Mouse (Mus musculus): ENCODE measurements around the gene Hadhb. TPM values are rescaled to one million over a fixed set of nuclear protein-coding genes. Genes with fewer than 3 reads are reported as not detected.

Gene Hadhb
- polyA plus RNA-seq, 1 experiment from 2014 or later: 307 TPM

DNA sequence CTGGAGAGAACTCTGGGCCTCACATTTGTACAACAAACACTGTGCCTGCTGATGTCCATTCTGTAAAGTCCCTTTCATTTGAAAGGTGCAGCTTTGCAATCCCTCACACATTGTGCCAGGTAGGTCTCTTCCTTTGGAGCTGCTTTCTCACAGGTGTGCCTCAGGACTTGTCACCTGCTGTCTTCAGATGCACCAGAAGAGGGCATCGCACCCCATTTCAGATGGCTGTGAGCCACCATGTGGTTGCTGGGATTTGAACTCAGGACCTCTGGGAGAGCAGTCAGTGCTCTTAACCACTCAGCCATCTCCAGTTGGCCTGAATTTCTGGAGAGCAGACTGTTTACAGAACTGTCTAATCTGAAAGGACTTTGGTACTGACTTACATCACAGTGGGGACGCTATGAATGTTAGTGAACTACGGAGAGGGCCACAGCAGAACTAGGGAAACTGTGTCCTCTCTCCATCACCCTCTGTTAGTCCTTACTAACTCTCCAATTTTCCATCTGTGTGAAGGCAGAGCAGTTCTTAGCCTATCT lies 42.4 kb upstream of the Hadhb start:
- no peaks in the 10 kb centered on the region for H3K9me3 ChIP-seq (replicated peaks)
- H3K4me1 ChIP-seq (replicated peaks): peaks cover 21% of the 10 kb centered on the region
- no peak overlapping the region for H3K9ac ChIP-seq
- no peak overlapping the region for H3K4me3 ChIP-seq
- no peak for ATAC-seq (ENCODE audit: insufficient number of reproducible peaks, low FRiP score)
- no peak overlapping the region for H3K27ac ChIP-seq (ENCODE audit: poor library complexity, severe bottlenecking)
- no peak overlapping the region for H3K4me2 ChIP-seq
- H3K36me3 ChIP-seq: peaks cover 14% of the 10 kb centered on the region
- WGBS: 80% methylated on average over 3 of the region's 3 CpGs
- peaks cover 80% of the 10 kb centered on the region for H3K27me3 ChIP-seq (replicated peaks)

GRCm38 (mm10) chr5:30113881-30114760 lies 40.9 kb upstream of the Hadhb start:
- ATAC-seq (ENCODE audit: insufficient number of reproducible peaks, low FRiP score): peak; percentile 60
- H3K36me3 ChIP-seq: peaks cover 29% of the 10 kb centered on the region
- peak overlapping the region; percentile 55 for H3K4me3 ChIP-seq
- peak overlapping the region; percentile 97 for H3K4me2 ChIP-seq
- peak overlapping the region; percentile 59 for H3K9ac ChIP-seq
- H3K27me3 ChIP-seq (replicated peaks): peaks cover 65% of the 10 kb centered on the region
- under 1% methylated on average over 102 of the region's 103 CpGs for WGBS
- no peak overlapping the region for H3K27ac ChIP-seq (ENCODE audit: poor library complexity, severe bottlenecking)
- H3K9me3 ChIP-seq (replicated peaks): no peaks in the 10 kb centered on the region
- peaks cover 21% of the 10 kb centered on the region for H3K4me1 ChIP-seq (replicated peaks)

- peaks cover 21% of the 10 kb centered on the region for H3K4me1 ChIP-seq (replicated peaks)
- peak overlapping the region; percentile 59 for H3K9ac ChIP-seq
- H3K9me3 ChIP-seq (replicated peaks): no peaks in the 10 kb centered on the region
- H3K4me2 ChIP-seq: peak overlapping the region; percentile 97
- H3K4me3 ChIP-seq: peak overlapping the region; percentile 55
- 1% methylated on average over 28 of the region's 28 CpGs for WGBS
- ATAC-seq (ENCODE audit: insufficient number of reproducible peaks, low FRiP score): peak; percentile 8; the same call in 1 of the 2 replicates
- peaks cover 58% of the 10 kb centered on the region for H3K27me3 ChIP-seq (replicated peaks)
- H3K36me3 ChIP-seq: peaks cover 36% of the 10 kb centered on the region
- H3K27ac ChIP-seq (ENCODE audit: poor library complexity, severe bottlenecking): no peak overlapping the region
Measured at GRCm38 (mm10) chr5:30114761-30115140, 40.3 kb upstream of the Hadhb start.

DNA sequence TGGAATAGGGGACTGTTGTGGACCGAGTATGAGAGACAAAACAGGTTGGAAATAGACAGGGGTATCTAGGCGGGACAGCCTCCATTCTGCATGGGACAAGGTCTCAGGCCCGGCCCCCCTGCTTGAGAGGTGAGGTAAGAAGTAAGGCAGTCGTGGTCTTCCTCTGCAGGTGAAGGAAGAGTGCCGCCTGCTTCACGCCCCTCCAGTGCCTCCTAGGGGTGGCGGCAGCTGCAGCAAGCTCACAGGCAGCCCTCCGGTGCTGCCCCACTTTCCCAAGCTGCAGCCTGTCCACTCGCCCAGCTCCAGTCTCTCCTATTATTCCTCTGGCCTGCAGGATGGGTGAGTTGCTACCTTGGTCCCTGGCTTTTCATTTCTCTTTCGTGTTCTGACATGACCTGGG lies 39.3 kb upstream of the Hadhb start:
- no peak overlapping the region for H3K9ac ChIP-seq
- 30% methylated on average over 10 of the region's 10 CpGs for WGBS
- no peak for ATAC-seq (ENCODE audit: insufficient number of reproducible peaks, low FRiP score)
- H3K4me2 ChIP-seq: no peak overlapping the region
- H3K4me1 ChIP-seq (replicated peaks): peaks cover 15% of the 10 kb centered on the region
- no peak overlapping the region for H3K27ac ChIP-seq (ENCODE audit: poor library complexity, severe bottlenecking)
- H3K36me3 ChIP-seq: peaks cover 45% of the 10 kb centered on the region
- no peaks in the 10 kb centered on the region for H3K9me3 ChIP-seq (replicated peaks)
- H3K27me3 ChIP-seq (replicated peaks): peaks cover 50% of the 10 kb centered on the region
- H3K4me3 ChIP-seq: no peak overlapping the region

DNA sequence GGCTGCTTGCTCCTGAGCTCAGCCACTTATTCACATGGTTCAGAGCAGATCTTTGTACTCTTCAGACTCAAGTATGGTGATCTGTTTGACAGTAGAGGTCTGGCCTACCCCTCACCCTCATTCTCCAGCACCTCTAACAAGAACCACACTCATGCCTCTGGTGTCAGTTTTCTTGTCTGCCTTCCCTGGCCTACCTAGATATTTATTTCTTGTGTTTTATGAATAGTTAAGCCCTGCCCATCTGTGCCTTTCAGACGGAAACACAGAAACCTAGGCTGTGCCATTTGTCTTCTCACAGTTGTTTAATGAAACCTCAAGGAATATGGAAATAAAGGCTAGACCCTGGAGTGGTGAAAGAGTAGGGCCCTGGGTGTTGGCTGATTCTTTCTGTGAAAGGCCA lies 37.0 kb upstream of the Hadhb start:
- peaks cover 5% of the 10 kb centered on the region; the same call in 1 of the 2 replicates for H3K4me1 ChIP-seq (replicated peaks)
- no peak overlapping the region for H3K9ac ChIP-seq
- H3K4me3 ChIP-seq: no peak overlapping the region
- no peak overlapping the region for H3K27ac ChIP-seq (ENCODE audit: poor library complexity, severe bottlenecking)
- peaks cover 68% of the 10 kb centered on the region for H3K36me3 ChIP-seq
- no peaks in the 10 kb centered on the region for H3K9me3 ChIP-seq (replicated peaks)
- H3K27me3 ChIP-seq (replicated peaks): peaks cover 31% of the 10 kb centered on the region
- no peak for ATAC-seq (ENCODE audit: insufficient number of reproducible peaks, low FRiP score)
- 89% methylated on average over 1 of the region's 1 CpGs for WGBS
- no peak overlapping the region for H3K4me2 ChIP-seq

GRCm38 (mm10) chr5:30119163-30119562 lies 35.9 kb upstream of the Hadhb start:
- peaks cover 5% of the 10 kb centered on the region; the same call in 1 of the 2 replicates for H3K4me1 ChIP-seq (replicated peaks)
- H3K9ac ChIP-seq: no peak overlapping the region
- H3K36me3 ChIP-seq: peaks cover 80% of the 10 kb centered on the region
- 87% methylated on average over 6 of the region's 6 CpGs for WGBS
- no peak for ATAC-seq (ENCODE audit: insufficient number of reproducible peaks, low FRiP score)
- H3K4me3 ChIP-seq: no peak overlapping the region
- H3K27ac ChIP-seq (ENCODE audit: poor library complexity, severe bottlenecking): no peak overlapping the region
- H3K9me3 ChIP-seq (replicated peaks): no peaks in the 10 kb centered on the region
- no peak overlapping the region for H3K4me2 ChIP-seq
- H3K27me3 ChIP-seq (replicated peaks): peaks cover 23% of the 10 kb centered on the region

DNA sequence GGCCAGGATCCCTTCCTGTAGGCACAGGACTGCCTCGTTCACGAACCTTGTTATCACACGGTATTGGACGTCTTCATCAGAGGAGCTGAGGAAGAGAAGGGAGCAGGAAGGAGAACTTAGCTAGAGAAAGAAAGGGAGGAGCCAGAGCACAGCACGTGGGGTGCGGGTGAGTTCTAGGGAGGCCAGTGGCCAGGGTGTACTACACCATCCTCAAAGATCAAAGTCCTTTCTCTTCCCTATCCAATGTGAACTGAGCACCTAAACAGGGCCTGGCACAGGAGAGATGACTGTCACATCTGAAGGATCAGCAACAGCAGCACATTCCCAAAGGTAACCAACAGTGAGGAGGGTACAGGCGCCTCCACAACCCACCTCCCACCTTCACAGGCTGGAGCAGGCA lies 34.9 kb upstream of the Hadhb start:
- ATAC-seq (ENCODE audit: insufficient number of reproducible peaks, low FRiP score): no peak
- Histone ChIP-seq H3K4me3 (no peak overlapping the region), H3K4me2 (no peak overlapping the region), H3K4me1 (replicated peaks) (no peaks in the 10 kb centered on the region), H3K36me3 (peaks cover 89% of the 10 kb centered on the region), H3K9ac (no peak overlapping the region), H3K9me3 (replicated peaks) (no peaks in the 10 kb centered on the region), H3K27ac (ENCODE audit: poor library complexity, severe bottlenecking) (no peak overlapping the region), H3K27me3 (replicated peaks) (peaks cover 17% of the 10 kb centered on the region)
- 87% methylated on average over 7 of the region's 7 CpGs for WGBS

- Histone ChIP-seq H3K9ac (no peak overlapping the region), H3K4me3 (no peak overlapping the region), H3K9me3 (replicated peaks) (no peaks in the 10 kb centered on the region), H3K4me2 (no peak overlapping the region), H3K27me3 (replicated peaks) (no peaks in the 10 kb centered on the region), H3K36me3 (peaks cover 98% of the 10 kb centered on the region), H3K27ac (ENCODE audit: poor library complexity, severe bottlenecking) (no peak overlapping the region), H3K4me1 (replicated peaks) (no peaks in the 10 kb centered on the region)
- no peak for ATAC-seq (ENCODE audit: insufficient number of reproducible peaks, low FRiP score)
- WGBS: 89% methylated on average over 6 of the region's 6 CpGs
Measured at GRCm38 (mm10) chr5:30122481-30122880, 32.6 kb upstream of the Hadhb start.

DNA sequence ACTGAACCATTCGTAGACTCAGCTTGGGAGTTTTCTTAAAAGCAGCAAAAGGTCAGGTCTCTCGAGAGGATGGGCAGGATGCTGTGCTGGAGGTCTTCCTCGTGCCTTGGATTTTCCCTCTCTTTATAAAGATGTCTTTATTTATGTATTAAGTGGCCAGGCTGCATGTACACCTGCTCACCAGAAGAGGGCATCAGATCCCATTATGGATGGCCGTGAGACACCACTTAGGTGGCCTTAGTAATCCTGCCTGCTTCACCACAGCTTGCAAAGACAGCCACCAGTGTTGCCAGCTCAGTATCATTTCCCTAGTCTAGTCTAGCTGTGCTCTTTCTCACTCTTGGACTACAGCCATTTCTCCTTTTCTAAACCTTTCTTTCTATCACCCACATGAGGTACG lies 29.5 kb upstream of the Hadhb start:
- no peaks in the 10 kb centered on the region for H3K9me3 ChIP-seq (replicated peaks)
- H3K4me3 ChIP-seq: no peak overlapping the region
- no peak for ATAC-seq (ENCODE audit: insufficient number of reproducible peaks, low FRiP score)
- H3K27me3 ChIP-seq (replicated peaks): no peaks in the 10 kb centered on the region
- H3K4me1 ChIP-seq (replicated peaks): no peaks in the 10 kb centered on the region
- 53% methylated on average over 5 of the region's 5 CpGs for WGBS
- H3K4me2 ChIP-seq: no peak overlapping the region
- no peak overlapping the region for H3K27ac ChIP-seq (ENCODE audit: poor library complexity, severe bottlenecking)
- H3K9ac ChIP-seq: no peak overlapping the region
- peaks cover 96% of the 10 kb centered on the region for H3K36me3 ChIP-seq

GRCm38 (mm10) chr5:30126756-30127155 lies 28.3 kb upstream of the Hadhb start:
- Histone ChIP-seq H3K9me3 (replicated peaks) (no peaks in the 10 kb centered on the region), H3K4me1 (replicated peaks) (no peaks in the 10 kb centered on the region), H3K4me2 (no peak overlapping the region), H3K27ac (ENCODE audit: poor library complexity, severe bottlenecking) (no peak overlapping the region), H3K4me3 (no peak overlapping the region), H3K36me3 (peaks cover 91% of the 10 kb centered on the region), H3K27me3 (replicated peaks) (no peaks in the 10 kb centered on the region), H3K9ac (no peak overlapping the region)
- no peak for ATAC-seq (ENCODE audit: insufficient number of reproducible peaks, low FRiP score)
- WGBS: 81% methylated on average over 7 of the region's 7 CpGs

GRCm38 (mm10) chr5:30127921-30128597 lies 27.0 kb upstream of the Hadhb start:
- Histone ChIP-seq H3K9me3 (replicated peaks) (no peaks in the 10 kb centered on the region), H3K4me1 (replicated peaks) (no peaks in the 10 kb centered on the region), H3K9ac (no peak overlapping the region), H3K27ac (ENCODE audit: poor library complexity, severe bottlenecking) (no peak overlapping the region), H3K27me3 (replicated peaks) (no peaks in the 10 kb centered on the region), H3K4me2 (no peak overlapping the region), H3K4me3 (no peak overlapping the region), H3K36me3 (peaks cover 91% of the 10 kb centered on the region)
- 90% methylated on average over 13 of the region's 13 CpGs for whole genome bisulfite sequencing
- no peak for ATAC-seq (ENCODE audit: insufficient number of reproducible peaks, low FRiP score)
